Mouse (Mus musculus) neural tube, embryonic 11.5 days (tissue): ENCODE results near the gene Mrvi1. TPM values are rescaled to one million over a fixed set of nuclear protein-coding genes. Genes with fewer than 3 reads are reported as not detected.

Experiments used
- ATAC-seq: fragments of 200-750 bp; cut with Nextera tagmentation; 2 replicates; pipeline ENCODE4 v1.8.0; 2017; ENCODE audit warnings: moderate number of reproducible peaks, mild to moderate bottlenecking, moderate TSS enrichment, moderate library complexity; ENCODE audit not compliant: insufficient read depth, low FRiP score, low TSS enrichment
- DNase-seq: peaks from one replicate; pipeline ENCODE4 v3.0.0-alpha.2; 2015; ENCODE audit warnings: low spot score
- H3K27ac ChIP-seq: fragments of 300-500 bp; sonication (generic); 2 replicates; pipeline ENCODE4 v1.5.1; 2014; ENCODE audit warnings: low read depth, mild to moderate bottlenecking, low read length
- H3K27me3 ChIP-seq: fragments of 300-500 bp; sonication (generic); 2 replicates; pipeline ENCODE4 v1.6.1; 2014; ENCODE audit warnings: mild to moderate bottlenecking, low read length, mixed read lengths; ENCODE audit not compliant: control insufficient read depth, insufficient read depth
- H3K36me3 ChIP-seq: fragments of 300-500 bp; sonication (generic); 2 replicates; pipeline ENCODE4 v1.6.1; 2014; ENCODE audit warnings: mild to moderate bottlenecking, low read length, moderate library complexity, mixed read lengths; ENCODE audit not compliant: control insufficient read depth, insufficient read depth
- H3K4me1 ChIP-seq: fragments of 300-500 bp; sonication (generic); 2 replicates; pipeline ENCODE4 v1.6.1; 2014; ENCODE audit warnings: low read length, mixed read lengths; ENCODE audit not compliant: control insufficient read depth, insufficient read depth
- H3K4me2 ChIP-seq: fragments of 300-500 bp; sonication (generic); 2 replicates; pipeline ENCODE4 v1.6.1; 2014; ENCODE audit warnings: low read depth, mild to moderate bottlenecking, moderate library complexity
- H3K4me3 ChIP-seq: fragments of 300-500 bp; sonication (generic); 2 replicates; pipeline ENCODE4 v1.5.1; 2014; ENCODE audit warnings: low read depth, low read length
- H3K9ac ChIP-seq: fragments of 300-500 bp; sonication (generic); 2 replicates; pipeline ENCODE4 v1.6.1; 2014; ENCODE audit warnings: mild to moderate bottlenecking, low read length
- H3K9me3 ChIP-seq: fragments of 300-500 bp; sonication (generic); 2 replicates; pipeline ENCODE4 v1.6.1; 2016; ENCODE audit warnings: low read length; ENCODE audit not compliant: control insufficient read depth
- WGBS: fragments of 180-500 bp; shearing (Covaris S2); extraction: QIAGEN DNeasy Blood & Tissue Kit; methylation state at CpG from one replicate; pipeline ENCODE4 v1.1.7; 2014; 5-methylcytosine and 5-hydroxymethylcytosine counted together
- polyA plus RNA-seq: library from polyadenylated mRNA; unstranded; fragments of >200 nt; fragmentation: Nextera tagmentation; extraction: Ambion mirVana; gene quantifications from 2 replicates; pipeline ENCODE4 v1.2.1, GENCODE M21; 2014

Gene Mrvi1
- polyA plus RNA-seq, 1 experiment from 2014 or later, result 2.8 TPM

DNA sequence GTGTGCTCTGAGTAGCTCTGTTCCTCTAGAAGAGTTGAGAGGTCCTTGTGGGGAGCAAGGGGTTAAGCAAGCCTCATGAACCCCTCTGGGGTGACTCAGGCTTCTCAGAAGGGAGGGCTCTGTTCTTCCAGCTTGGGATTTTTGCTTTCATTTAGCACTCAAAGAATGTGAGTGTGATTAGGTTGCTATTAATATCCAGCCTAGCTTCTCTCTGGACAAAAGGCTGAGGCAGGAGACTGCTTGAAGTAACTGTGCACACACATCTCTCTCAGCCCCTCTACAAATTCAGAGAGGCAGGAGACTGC lies 31.7 kb downstream of the Mrvi1 start:
- Histone ChIP-seq H3K9ac (no peak overlapping the region), H3K4me1 (no peaks in the 10 kb centered on the region), H3K36me3 (no peaks in the 10 kb centered on the region), H3K27ac (no peak overlapping the region), H3K4me2 (no peak overlapping the region), H3K9me3 (no peaks in the 10 kb centered on the region), H3K27me3 (no peaks in the 10 kb centered on the region), H3K4me3 (no peak overlapping the region)
- no peak for DNase-seq
- ATAC-seq, result no peak

DNA sequence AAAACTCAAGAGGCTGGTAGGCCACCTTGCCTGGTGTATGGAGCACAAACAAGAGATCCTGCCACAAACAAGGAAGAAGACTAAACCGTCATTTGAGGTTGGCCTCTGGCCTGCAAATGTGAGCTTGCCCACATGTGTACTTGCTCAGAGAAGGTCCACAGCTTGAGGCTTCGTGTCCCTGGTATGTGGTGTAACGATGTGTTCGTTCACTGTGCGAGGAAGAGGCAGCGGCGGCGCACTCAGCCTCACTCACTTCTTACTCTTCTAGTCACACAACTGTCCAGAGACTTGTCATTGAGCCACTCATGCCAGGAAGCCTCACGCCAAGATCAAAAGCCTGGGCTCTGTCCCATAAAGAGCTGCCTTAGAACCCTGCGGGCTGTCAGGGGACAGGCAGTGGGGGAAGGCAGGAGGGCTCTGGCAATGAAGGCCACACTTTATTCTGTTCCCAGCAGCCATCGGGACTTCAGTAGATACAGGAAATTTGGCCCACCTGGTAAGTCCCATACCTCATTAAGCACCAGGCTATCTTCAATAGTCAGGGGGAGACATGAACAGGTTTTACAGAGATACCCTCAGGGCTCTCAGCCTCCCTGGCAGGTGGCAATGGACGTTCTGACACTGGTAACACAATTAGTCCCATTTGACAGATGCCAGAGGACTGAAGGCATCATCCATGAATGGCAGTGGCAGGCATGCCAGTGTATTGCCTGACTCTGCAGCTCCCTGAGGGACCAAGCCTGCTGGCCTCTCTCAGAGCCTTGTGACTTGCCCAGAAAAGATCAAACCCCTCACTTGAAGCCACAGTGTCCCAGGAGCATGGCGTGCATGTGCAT lies 32.3 kb downstream of the Mrvi1 start:
- H3K4me1 ChIP-seq, result no peaks in the 10 kb centered on the region
- no peak for ATAC-seq

DNA sequence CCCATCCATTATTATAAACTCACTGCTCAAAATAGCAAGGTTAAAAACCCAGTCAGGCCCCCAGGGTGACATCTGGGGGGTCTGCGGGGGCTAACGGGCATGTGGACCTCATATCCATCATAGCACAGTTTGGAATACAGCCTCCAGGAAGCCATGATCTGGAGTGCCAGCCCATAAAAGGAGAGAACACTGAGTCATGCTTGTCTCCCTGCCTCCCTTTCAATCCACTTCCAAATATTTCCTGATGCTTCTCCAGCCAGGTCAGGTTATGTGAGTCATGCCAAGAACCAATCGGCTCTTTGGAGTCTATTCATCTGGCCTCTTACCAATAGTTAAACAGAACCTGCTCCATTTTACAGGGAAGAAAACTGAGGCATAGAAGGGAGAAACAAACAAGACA lies 33.7 kb downstream of the Mrvi1 start:
- H3K4me2 ChIP-seq, result no peak overlapping the region
- 94% methylated on average over 3 of the region's 3 CpGs for WGBS
- H3K4me3 ChIP-seq, result no peak overlapping the region

More for the DNA sequence above, 32.3 kb downstream of the Mrvi1 start:
- H3K9ac ChIP-seq, result no peak overlapping the region
- WGBS, result 81% methylated on average over 13 of the region's 13 CpGs
- H3K27me3 ChIP-seq, result no peaks in the 10 kb centered on the region
- no peak for DNase-seq
- no peak overlapping the region for H3K4me3 ChIP-seq
- no peaks in the 10 kb centered on the region for H3K36me3 ChIP-seq
- no peak overlapping the region for H3K27ac ChIP-seq
- H3K9me3 ChIP-seq, result no peaks in the 10 kb centered on the region
- H3K4me2 ChIP-seq, result no peak overlapping the region

DNA sequence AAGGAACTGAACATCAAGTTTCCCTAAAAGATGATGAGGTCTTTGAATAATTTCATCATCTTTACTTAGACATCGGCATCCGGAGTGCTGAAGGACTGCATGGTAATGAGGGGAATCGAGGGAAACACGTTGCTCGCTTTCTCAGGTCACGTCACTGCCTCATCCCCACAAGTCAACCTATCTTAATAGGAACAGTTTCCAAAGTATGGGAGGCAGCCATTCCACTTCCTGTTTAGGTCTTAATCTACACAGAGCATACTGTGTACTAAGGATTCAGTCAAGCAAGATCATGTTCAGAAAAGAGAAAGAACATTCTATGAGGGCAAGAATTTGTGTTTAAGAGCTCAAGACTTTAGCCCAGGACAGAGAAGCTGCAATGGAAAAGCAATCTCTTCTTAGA lies 34.6 kb downstream of the Mrvi1 start:
- WGBS, result 88% methylated on average over 6 of the region's 6 CpGs
- Histone ChIP-seq H3K9ac (no peak overlapping the region), H3K27me3 (no peaks in the 10 kb centered on the region), H3K4me2 (no peak overlapping the region), H3K4me1 (no peaks in the 10 kb centered on the region), H3K4me3 (no peak overlapping the region), H3K36me3 (no peaks in the 10 kb centered on the region), H3K9me3 (no peaks in the 10 kb centered on the region), H3K27ac (no peak overlapping the region)
- ATAC-seq (no peak), DNase-seq (no peak)

More for the DNA sequence above, 33.7 kb downstream of the Mrvi1 start:
- DNase-seq (no peak), ATAC-seq (no peak)
- Histone ChIP-seq H3K27ac (no peak overlapping the region), H3K9me3 (no peaks in the 10 kb centered on the region), H3K36me3 (no peaks in the 10 kb centered on the region), H3K4me1 (no peaks in the 10 kb centered on the region), H3K27me3 (no peaks in the 10 kb centered on the region), H3K9ac (no peak overlapping the region)

DNA sequence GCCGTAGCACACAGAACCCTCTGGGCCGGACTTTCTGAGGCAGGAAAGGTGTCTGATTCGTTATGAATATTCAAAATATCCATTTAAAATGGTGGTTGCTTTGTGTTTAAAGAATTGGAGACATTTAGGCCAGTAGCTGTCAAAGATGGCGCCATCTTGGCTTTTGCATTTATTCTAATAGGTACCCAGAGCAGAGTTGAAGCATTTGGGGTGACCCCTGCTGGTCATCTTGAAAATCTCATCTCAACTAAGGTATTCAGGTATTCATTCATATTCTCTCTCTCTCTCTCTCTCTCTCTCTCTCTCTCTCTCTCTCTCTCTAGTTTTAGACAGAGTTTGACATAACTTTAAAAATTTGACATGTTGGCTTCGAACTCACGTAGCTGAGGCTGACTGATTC lies 35.5 kb downstream of the Mrvi1 start:
- H3K4me2 ChIP-seq, result no peak overlapping the region
- H3K4me3 ChIP-seq, result no peak overlapping the region
- no peak for ATAC-seq
- 74% methylated on average over 6 of the region's 6 CpGs for WGBS
- no peaks in the 10 kb centered on the region for H3K9me3 ChIP-seq
- no peaks in the 10 kb centered on the region for H3K27me3 ChIP-seq
- H3K27ac ChIP-seq, result no peak overlapping the region
- H3K4me1 ChIP-seq, result no peaks in the 10 kb centered on the region
- no peak for DNase-seq
- H3K36me3 ChIP-seq, result no peaks in the 10 kb centered on the region
- H3K9ac ChIP-seq, result no peak overlapping the region

DNA sequence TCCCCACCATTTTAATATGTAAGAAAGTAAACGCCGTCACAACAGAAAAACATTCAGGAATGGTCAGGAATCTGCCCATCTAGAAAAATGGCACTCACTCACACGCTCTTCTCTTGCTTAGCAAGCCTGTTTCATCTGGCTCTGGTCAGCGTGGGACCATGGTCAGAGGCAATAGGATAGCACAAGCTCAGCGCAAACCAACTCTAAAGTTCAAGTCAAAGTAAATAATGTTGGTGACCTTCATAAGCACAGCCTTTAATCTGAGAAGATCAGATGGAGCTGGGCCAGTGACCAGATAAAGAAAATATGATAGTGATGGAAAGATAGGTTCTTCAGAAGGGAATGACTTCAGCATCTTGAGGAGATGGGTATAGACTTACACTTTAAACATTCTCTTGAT lies 37.9 kb downstream of the Mrvi1 start:
- no peaks in the 10 kb centered on the region for H3K36me3 ChIP-seq
- ATAC-seq (no peak), DNase-seq (no peak)
- H3K4me3 ChIP-seq, result no peak overlapping the region
- 90% methylated on average over 5 of the region's 5 CpGs for WGBS
- H3K27me3 ChIP-seq, result no peaks in the 10 kb centered on the region
- H3K9ac ChIP-seq, result no peak overlapping the region
- H3K4me1 ChIP-seq, result no peaks in the 10 kb centered on the region
- no peak overlapping the region for H3K27ac ChIP-seq
- H3K4me2 ChIP-seq, result no peak overlapping the region
- no peaks in the 10 kb centered on the region for H3K9me3 ChIP-seq

DNA sequence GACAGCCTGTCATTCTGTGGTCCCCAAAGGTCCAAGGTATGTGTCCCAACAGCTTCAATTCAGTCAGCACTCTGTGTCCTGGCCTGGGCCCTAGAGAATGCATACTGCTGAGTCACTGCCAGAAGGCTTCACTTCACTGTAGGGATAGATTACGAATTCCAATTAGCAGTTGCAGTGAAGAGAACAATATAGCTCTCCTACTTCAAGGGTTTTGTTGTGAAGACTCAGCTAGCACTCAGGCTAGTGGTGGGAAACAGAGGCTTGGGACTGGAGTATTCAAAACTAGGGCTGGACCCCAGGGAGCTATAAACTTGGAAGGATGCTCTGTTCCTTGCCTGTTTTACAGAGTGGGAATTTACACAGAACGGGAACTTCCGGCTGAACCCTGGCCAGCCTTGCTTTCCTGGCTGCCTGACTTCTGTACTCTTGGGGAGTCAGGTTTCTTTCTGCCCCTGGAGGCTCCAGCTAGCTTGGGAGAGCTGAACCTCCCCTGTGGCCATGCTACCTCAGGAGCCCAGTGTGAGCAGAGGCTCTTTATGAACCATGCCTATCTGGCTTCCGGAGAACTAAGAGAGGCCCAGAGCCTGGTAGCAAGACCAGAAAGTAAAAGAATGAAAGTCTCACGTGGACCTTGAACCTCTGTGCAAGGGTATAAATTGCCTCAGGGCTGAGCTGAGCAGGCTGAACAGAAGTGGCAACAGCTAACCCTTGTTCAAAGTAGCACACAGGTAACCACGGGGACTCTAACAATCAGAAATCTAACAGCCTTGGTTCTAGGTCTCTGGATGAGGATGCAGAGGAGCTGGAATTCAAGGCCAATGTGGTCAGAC lies 40.3 kb downstream of the Mrvi1 start:
- 64% methylated on average over 6 of the region's 6 CpGs for WGBS
- no peak overlapping the region for H3K4me3 ChIP-seq
- DNase-seq (no peak), ATAC-seq (no peak)
- no peaks in the 10 kb centered on the region for H3K27me3 ChIP-seq
- H3K4me2 ChIP-seq, result no peak overlapping the region
- no peaks in the 10 kb centered on the region for H3K9me3 ChIP-seq
- H3K36me3 ChIP-seq, result no peaks in the 10 kb centered on the region
- no peak overlapping the region for H3K27ac ChIP-seq
- no peaks in the 10 kb centered on the region for H3K4me1 ChIP-seq
- H3K9ac ChIP-seq, result no peak overlapping the region

DNA sequence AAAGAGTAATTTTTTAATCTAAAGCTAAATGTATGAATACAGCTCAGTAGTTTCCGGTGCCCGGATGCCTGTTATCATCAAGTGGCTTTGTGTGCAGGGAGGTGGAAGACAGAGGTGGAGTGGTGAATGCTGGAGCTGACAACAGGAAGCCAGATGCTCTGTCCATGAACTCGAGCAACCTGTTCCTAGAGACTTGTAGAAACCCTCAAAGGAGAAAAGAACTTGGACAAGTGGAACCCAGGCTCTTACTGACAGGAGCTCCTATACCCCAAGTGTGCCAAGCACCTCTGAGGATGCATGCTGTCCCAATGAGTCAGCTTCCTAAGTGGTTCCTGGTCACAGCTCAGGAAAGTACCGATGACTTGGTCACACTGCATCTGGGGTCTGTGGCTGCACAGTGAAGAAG lies 41.1 kb downstream of the Mrvi1 start:
- WGBS, result 88% methylated on average over 4 of the region's 4 CpGs
- no peaks in the 10 kb centered on the region for H3K4me1 ChIP-seq
- H3K9ac ChIP-seq, result no peak overlapping the region
- H3K27ac ChIP-seq, result no peak overlapping the region
- DNase-seq (no peak), ATAC-seq (no peak)
- no peaks in the 10 kb centered on the region for H3K9me3 ChIP-seq
- H3K4me3 ChIP-seq, result no peak overlapping the region
- H3K36me3 ChIP-seq, result no peaks in the 10 kb centered on the region
- no peak overlapping the region for H3K4me2 ChIP-seq
- no peaks in the 10 kb centered on the region for H3K27me3 ChIP-seq
